Mouse (Mus musculus) B cell, adult 2 months (primary cell): ENCODE results near the gene Skiv2l.
"Not testable (repeated sequence)": the region's sequence is repeated elsewhere in the genome, so short reads cannot be mapped to it uniquely, and the experiment has no call there.

ENCODE experiments used
- DNase-seq, 2 experiments: peaks; one replicate each; pipeline ENCODE4 v3.0.0; 2022

The Skiv2l gene

DNA sequence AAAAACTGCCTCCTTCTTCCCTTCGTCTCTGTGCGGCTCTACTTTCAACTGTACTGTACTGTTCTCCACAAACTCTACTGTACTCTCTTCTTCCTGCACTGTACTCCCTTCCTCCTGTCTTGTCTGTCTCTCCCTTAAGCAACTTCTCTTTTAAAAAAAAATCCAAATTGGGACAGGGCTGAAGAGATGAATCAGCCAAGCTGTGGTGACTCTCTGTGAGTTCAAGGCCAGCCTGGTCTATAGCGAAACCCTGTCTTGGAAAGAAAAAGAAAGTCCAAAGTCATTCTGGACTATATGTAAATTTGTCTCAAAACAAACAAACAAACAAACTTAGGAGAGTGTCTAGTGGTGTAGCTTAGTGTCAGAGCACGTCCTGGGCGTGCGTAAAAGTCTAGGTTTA lies 24.3 kb upstream of the Skiv2l start:
- no peak for DNase-seq

DNA sequence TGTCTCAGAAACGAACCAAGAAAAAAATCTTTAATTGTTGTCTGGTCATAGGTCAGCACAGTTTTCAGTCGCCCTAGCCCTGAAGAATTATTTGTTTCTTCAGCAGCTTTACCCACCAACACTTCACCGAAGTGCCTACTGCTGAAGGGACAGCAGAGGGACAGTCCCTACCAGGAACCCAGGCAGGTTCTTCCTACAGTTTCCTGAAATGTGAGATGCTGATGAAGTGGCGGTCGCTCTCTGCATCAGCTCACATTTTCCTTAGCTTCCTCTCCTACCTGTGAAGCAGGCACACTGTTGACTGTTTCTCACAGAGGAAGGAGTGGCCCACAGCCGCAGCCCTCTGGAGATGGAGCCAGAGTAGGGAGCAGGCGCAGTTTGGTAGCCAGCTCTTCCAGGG lies 16.0 kb upstream of the Skiv2l start:
- no peak for DNase-seq

DNA sequence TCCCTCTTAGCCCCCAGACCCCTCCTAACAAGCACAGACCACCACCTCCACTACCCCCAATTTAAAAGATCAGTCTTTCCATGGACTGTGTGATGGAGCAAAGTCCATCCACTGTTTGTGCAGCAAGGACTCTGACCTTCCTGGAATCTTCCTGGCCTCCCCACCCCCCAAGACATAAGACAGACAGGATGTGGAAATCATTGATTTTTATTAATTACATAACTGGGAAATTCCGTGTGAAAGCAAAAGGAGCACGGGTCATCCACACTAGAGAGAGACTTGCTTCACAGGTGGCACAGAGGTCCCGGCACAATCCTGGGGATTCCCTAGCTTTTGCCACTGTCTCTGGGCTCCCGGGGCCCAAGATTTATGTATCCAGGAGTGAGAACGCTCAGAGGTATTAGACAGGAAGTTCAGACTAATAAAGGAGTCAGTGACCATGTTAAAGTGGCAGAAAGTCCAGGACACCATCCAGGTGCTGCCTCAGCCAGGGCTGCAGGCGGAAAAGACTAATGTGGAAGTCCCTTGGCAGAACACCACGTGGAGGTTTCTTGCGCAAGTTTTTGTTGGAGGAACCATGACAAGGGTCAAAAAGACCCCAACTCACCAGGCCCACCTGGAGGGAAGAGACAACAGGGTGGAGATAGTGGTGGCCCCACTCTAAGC lies 12.5 kb upstream of the Skiv2l start, which contains the start of gene Cfb:
Gene Cfb, minus strand, starts transcription at position 103 of the 666 bp plus-strand sequence.
- no peak for DNase-seq

DNA sequence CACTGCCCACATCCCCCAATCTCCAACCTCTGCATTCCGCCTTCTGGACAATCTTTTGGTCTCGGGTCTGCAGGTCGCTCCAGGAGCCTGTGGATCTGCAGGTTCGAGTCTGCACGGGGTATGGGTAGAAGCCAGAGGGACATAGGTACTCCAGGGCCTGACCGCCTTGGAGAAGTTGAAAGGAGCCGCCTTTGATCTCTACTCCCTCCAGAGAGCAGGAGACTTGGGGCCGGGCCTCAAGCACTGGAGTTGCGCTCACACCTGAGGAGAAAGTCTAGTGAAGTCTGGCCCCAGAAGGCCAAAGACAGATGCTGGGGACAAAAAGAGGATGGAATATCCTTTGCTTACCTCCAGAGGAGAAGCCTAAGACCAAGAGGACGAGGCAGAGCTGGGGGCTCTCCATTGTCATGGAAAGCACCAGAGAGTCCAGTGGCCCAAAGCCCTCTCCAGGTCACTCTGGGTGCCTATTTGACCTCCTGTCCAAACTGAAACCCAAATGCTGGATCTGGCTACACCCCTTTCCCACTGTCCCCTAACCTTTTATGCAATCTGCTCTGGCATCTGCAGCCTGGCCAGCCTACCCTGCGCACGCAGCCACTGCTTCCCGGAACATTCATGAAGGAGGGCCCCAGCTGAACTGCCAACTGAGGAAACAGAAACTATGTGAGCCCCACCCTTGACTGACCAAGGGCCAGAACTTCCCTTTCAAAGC lies 11.8 kb upstream of the Skiv2l start:
- no peak for DNase-seq

DNA sequence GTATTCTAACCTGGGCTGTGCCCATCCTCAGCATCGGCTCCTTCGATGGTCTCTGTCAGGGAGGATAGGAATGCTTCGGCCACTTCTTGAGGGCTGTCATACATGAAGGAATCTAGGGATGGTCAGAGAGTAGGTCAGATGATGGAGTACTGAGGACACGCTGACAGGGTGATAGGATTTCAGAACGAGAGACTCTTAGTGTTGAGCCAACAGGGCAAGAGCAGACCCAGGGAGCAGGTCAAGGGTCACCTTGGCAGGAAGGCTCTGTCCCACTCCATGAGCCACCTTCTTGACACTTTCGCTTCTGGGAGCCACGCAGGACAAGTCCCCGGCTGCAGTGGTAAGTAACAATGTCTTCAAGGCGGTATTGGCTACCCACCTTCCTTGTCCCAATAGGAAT lies 10.5 kb upstream of the Skiv2l start:
- DNase-seq, result no peak

DNA sequence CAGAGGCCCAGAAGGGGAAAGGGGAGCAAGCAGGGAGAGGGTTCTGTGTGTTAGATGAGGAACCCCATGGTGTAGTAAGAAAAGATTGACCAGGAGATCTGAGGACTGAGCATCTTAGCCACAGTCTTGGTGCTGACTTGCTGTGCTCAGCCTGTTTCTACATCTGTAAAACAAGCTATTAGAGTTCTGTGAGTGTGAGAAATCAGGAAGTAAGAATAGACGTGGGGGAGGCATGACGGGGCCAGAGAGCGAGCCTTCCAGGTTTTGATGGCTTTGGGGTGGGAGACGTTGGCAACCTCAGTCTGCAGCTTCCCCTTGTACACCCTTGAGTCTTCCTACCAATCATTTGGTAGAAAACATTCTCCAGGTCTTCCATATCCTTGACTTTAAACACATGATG lies 8.7 kb upstream of the Skiv2l start:
- DNase-seq, result no peak

DNA sequence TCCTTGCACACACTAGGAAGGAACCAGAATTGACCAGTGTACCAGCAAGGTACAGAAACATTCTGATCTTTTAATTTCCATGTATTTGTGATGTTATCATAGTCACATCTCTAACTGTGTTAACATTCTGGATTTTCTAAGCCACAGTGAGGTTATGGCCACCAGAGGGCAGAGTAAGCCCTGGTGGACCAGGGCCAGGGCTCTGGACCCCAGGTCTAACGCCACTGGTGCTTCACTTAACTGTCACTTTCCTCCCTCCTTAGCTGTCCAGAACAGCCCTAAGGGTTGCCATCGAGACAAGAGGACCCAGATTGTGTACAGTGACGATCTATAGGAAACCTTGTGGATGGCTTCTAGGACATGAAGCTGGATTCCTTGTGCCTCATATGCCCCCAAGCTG lies 5.8 kb upstream of the Skiv2l start:
- peak; percentile 75 to 76 for DNase-seq

DNA sequence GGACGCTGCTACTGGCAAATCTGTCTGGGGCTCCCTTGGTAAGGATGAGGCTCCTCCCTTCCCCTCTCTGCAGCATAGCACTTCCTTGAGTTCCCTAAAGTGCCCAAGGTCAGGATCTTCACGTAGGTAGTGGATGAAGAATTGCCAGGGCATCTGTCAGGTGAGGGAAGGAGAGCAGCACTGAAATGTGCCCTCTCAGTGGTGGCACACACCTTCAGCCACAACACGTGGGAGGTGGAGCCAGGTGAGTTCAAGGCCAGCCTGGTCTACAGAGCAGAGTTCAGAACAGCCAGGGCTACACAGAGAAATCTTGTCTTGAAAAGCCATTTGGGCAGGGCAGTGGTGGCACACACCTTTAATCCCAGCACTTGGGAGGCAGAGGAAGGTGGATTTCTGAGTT lies 4.8 kb upstream of the Skiv2l start:
- no peak for DNase-seq

DNA sequence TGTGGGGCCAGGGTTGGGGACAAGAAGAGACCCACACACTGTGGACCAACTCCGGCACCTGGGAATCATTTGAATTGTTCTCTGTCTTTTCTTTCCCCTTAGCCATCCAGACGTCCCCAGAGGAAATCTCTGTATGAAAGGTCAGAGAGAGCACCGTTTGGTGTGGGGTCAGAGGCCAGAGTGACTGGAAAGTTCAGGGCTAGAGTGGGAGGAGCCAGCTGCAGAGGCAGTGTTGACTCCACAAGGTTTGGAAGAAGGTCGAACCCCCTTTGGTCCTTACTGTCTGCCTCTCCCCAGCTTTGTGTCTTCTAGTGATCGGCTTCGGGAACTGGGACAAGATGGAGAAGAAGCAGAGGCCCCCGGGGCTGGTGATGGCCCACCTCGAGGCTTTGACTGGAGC lies 3.5 kb upstream of the Skiv2l start:
- DNase-seq, result no peak

DNA sequence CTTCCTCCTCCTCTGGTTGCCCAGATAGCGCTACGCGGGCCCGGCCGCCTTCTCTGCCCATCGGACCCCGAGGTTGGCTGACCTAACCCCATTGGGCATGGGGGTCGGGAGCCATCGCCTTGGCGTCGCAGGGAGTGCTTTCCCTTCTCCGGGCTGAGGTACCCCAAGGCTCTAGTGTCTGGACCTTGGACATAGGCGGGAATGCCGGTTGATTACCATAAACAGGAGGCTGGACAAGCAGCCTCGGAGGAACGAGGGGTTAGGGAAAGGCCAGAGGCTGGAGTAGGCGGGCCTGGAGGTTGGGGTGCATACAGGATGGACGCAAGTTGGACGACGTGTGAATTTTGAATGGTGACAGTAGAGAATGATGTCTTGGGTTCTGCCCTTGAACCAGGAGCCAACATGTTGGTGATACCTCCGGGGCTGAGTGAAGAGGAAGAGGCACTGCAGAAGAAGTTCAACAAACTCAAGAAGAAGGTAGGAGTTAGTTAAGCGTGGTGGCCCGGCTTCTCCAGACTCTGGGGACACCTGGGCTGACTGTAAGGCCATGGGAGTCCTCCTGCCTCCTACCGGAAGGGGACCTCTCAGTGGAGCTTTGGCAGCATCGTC lies 611 bp upstream of the Skiv2l start:
- DNase-seq, result no peak

DNA sequence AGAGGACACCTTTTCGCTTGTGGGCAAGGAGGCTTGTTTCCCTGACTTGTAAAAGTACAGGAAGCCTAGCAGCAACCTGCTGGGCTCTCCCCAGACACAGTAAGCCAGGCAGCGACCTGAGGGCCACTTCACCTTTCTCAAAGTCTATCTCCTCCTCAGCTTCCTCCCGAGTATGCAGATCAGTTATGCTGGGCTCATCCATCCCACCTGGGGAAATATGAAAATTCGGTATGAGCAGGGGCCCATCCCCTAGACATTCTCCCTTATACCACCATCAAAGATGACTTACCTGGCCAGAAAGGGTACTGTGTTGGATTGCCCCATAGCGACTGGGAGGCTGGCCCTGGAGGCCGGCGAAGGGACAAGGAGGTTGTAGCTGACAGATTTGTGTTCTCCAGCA lies 2.4 kb downstream of the Skiv2l start:
- no peak for DNase-seq

DNA sequence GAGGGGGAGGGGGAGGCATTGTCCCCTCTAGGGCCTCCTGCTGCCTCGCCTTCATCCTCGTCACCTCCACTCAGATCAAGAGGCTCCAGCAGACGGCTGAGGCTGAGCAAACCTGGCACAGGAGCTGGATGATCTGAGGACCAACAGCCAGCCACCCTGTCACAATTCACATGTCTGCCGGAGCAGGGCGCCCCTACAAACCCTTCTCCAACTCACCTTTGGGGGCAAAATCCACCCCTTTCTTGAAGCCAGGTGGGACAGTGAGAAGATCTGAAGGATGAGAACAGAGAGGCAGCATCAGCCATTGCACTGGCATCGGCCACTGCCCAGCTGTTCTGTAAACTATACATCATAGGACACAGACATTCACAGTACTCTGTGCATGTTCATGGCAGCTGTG lies 2.8 kb downstream of the Skiv2l start:
- DNase-seq, result no peak

DNA sequence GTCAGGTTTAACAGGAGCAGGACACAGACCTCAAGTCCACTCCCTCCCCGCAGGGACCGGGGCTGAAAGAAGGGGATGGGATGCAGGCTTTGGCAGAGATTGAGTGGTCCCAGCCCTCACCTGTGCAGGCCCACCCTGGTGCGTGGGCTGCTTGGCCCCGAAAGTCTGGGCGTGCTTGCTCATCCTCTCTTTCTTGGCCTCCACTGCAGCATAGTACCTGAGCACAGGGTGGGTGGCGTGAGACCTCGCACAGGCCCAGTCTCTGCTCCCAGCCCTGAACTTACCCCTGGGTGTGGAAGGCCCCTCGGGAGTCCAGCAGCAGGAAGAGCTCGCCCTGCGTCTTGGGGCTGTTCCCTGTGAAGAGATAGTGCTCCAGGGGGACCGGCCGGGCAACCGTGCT lies 5.1 kb downstream of the Skiv2l start:
- no peak for DNase-seq

DNA sequence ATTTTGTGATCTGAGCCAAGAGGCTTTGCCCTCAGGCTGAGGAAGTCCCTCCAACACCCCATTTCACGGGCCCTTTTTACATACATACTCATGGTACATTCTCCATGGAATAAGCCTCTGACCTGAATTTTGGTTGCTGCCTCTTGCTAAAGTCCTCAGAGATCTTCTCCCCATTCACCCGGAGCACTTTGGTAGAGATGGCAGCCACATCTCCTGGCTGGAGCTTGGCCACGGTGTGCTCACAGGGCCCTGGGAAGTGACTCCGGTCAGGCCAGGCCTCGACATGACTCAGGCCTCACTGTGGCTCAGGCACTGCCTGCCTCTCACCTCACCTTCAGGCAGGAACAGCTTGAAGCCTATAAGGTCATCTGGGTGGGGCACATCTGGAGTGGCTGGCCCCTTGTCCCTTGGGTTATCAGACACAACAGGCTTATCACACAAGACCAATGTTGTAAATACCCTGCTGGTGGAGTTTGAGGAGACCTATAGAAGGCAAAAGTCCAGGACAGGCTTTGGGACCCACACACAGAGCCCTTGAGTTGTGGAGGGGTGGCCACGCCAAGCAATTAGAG lies 9.2 kb downstream of the Skiv2l start:
- no peak for DNase-seq

DNA sequence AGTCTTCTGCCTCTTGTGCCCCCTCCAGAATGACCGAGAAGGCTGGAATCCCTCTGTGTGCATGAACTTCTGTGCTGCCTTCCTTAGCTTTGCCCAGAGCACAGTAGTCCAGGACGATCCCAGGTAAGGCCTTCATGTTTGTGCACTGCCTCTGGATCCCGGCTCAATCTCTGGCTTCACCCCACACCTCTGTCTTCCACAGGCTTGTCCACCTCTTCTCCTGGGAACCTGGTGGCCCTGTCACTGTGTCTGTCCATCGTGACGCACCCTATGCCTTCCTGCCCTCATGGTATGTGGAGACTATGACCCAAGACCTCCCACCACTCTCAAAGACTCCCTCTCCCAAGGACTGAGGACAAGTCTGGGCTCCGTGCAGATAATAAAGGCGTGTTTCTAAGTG lies 11.2 kb downstream of the Skiv2l start:
- no peak for DNase-seq

DNA sequence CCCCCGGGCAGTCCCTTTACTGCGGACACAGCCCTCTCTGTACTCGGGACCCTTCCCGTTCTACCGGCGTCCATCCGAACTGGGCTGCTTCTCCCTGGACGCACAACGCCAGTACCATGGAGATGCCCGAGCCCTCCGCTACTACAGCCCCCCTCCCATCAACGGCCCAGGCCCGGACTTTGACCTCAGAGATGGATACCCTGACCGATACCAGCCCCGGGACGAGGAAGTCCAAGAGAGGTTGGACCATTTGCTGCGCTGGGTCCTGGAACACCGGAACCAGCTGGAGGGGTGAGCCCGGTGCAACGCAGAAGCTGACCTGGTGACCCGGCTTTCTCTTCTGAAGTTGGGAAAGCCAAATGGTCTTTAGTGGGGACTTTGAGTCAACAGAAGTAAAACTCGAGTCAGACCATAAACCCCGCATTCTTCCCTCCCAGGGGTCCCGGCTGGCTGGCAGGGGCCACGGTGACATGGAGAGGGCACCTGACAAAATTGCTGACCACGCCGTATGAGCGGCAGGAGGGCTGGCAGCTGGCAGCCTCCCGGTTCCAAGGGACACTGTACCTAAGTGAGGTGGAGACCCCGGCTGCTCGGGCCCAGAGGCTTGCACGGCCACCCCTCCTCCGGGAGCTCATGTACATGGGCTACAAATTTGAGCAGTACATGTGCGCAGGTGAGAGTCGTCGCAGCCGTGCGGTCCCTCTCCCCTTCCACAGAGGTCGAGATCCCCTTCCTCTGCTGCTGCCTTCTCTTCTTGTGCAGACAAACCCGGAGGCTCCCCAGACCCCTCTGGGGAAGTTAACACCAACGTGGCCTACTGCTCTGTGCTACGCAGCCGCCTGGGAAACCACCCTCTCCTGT lies 12.3 kb downstream of the Skiv2l start:
- DNase-seq, result no peak

DNA sequence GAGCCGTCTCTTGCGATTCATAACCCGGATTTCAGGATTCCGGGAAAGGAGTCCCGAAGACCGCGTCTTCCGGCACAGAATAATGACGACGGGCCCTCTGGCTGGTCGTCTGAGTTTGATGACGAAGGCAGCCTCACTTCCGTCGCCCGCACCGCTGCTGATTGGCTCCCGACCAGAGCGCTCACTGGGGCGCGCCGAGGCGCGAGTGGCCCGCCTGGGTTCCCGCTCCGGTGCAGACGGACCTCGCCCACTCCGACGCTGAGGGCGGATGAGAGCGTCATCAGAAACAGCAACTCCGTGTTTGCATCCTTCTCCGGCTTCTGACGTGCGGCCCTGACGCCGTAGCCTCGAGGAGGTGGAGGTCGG lies 13.2 kb downstream of the Skiv2l start, which contains the start of the genes Stk19 and Dxo:
Gene Stk19, minus strand, starts transcription at position 90 of the 366 bp plus-strand sequence.
Gene Dxo, plus strand, starts transcription at position 164 of the 366 bp plus-strand sequence.
- peak; percentile 93 to 94 for DNase-seq

DNA sequence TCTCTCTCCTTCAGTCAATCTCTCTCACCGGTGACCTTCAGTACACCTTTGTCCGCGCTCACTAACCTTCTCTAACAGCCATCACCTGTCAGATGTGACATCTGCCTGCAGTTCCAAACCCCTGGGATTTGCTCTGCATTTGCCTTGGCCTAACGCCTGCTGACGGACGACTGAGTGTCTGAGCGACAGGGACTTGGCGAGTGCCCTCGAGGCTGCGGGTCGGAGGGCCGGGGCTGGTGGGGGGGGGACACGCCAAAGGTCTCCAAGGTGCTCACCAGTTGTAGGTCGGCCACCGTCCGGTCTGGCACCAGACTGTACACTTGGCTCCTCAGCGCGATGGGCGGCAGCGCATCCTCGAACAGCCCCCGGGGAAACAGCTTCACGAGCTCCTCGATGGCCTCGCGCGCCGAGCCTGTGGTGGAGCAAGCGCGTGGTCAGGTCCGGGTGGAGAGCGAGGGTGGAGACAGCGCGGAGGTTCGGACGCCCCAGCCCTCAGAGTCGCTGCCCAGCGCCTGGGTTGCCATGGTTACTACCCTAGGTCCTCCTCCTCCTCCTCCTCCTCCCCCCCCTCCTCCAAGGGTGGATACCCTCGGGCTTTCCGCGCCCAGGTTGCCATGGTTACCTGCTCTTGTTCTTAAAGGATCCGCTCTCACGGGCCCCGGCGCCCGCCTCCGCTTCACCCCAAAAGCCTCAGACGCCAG lies 13.7 kb downstream of the Skiv2l start:
- DNase-seq, result no peak

DNA sequence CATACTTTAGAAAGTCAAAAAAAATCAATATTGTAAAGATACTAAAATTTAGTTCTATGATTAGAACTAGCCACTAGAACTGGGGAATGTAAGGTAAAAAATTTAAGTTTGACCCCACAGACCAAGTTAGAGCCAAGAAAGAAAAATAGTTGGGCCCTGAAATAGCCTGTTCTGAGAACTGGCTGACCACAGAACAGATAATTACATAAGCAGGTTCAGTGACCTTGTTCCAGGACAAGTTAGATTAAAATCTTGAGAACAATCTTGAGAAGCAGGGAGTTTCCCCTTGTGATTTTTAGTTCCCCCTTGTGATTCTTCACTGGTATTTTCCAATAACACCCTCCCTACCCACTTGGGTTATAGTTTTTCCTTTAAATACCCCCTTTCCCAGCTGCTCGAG lies 19.2 kb downstream of the Skiv2l start:
- DNase-seq, result not testable (repeated sequence)

DNA sequence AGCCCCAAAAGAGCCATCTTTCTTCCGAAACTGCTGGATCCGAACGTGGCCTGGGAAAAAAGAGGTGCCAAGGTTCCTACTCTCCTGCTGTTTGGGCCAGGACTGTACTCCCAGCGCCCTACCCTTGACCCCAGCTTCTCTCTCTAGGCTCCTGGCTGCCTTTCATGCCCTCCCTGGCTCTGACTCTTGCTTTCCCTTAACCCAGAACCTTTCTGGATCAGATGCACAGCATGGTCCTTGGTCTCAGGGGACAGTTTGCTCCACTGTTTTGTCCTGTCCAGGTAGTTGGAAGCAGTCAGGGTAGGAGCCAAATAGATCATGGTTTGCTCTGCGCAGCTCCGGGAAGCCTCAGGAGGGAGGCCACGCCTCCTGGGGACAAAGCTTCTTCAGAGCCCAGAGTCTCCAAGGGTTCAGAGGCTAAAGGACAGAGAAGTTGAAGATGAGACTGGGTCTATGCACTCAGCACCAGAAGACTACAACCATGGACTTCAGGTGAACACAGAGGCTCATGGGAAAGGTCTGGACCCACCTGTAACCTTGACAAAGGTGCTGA lies 35.1 kb downstream of the Skiv2l start:
- no peak for DNase-seq

DNA sequence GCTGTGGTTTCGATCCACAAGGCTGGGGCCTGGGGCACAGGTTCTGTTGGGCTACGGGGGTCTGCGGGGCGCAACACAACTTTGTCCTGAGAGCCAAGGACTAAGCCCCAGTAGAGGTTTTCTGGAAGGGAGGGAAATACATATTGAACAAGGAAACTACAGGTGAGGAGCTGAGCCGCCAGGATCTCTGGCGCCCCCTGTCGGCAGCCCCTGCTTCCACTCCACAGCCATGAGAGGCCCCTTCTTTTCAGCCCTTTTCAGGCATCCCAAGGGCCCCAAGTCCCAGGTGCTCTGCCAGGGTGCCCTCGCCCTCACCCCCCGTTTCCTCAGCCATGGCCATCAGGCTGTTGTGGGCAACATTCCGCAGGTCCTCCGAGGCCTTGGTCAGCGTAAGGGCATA lies 36.3 kb downstream of the Skiv2l start:
- peak; percentile 64 to 72 for DNase-seq

DNA sequence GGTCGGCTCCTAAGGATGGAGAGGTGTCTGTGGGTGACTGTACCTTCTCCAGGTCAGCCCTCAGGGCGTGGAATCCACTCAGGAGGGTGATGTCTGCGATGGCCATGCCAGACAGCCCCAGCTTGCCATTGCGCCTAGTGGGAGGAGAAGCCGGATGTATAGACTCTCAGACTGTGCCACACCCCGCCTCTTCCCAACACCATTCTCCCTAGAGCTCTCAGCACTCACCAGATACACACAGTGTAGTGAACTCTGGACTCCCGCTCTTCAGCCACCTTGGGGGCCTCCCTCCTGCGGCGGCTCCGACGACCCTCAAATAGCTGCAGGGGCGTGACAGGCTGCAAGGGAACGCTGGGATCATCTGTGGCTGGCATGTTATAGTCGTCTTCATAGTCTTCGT lies 38.7 kb downstream of the Skiv2l start:
- DNase-seq, result no peak
